Mouse (Mus musculus): Measurements from ENCODE around the gene Cryz.

Gene Cryz

DNA sequence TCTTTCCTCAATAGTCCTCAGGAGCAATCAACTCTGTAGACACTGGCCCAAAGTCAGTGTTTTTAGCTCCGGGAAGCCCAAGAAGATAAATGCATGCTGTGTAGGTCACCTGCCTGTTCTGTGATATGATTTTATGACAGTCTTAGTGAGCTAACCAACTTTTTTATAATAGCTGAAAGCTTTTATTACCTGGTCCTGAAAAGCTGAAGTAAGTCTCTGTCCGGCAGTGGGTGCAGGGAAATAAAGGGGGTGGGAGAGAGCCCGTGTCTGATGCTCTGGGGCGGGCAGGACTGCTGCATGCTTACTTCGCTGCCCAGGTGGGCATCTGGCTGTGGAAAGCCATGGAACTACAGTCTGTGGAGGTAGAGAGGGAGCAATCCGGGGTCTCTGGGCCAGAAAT is 74.1 kb downstream of the Cryz start:
- DNase-seq (ENCODE audit: low spot score in 2 of 2), result no peak

- DNase-seq (ENCODE audit: low spot score in 2 of 2), result no peak
Observed at GRCm38 (mm10) chr3:154671013-154671412, 74.5 kb downstream of the Cryz start.

All from spleen, postnatal 10 days (tissue).